Mouse (Mus musculus): Measurements from ENCODE around the gene Catsperz. TPM values are rescaled to one million over a fixed set of nuclear protein-coding genes. Genes with fewer than 3 reads are reported as not detected.
A peak's percentile ranks its signal among the peaks of the same experiment; 100 is the strongest.

Catsperz gene
- total and polyA plus RNA-seq, 2 experiments from 2014 or later, result 2.2 TPM; not detected in 1

DNA sequence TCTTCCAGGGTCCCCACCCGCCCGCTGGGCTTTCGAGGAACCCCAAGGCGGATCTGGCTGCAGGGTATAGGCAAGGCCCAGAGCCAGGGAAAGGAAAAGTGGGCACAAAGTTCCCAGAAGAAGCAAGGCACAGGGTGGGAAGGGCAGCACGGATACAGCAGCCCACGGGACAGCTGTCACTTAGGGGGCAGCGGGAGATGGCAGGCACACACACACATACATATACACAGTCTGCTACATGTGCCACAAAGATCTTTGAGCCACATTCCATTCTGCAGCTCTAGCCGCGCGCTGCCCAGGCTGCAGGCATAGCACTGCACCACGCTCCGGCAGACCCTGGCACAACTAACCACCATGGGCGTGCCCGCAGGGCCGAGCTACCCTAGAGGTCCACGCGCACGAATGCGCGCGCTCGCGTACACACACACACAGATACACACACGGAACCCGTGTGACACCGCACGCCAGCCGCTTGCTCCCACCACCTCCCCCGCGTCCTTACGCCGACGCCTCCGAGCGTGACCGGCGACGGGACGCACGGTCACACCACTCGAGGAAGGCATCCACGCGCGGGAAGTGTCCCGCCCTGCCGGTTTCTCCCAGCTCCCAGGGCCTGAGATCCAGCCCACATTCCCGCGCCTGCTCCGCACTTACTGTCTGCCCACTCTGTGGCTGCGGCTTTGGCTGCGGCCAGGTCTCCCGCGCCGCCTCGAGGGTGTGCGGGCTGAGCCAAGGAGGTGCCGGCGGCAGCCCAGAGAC is 8.4 kb upstream of the Catsperz start:
- 4% methylated on average over 57 of the region's 58 CpGs for WGBS
- peak overlapping the region; percentile 48 for H3K4me3 ChIP-seq (ENCODE audit: low read depth, low read length)
- DNase-seq (ENCODE audit: low spot score), result no peak
- peak; percentile 70 for ATAC-seq (ENCODE audit: insufficient read depth, low read depth)
- peak overlapping the region; percentile 70 for H3K4me2 ChIP-seq (ENCODE audit: low read depth, low read length)
- no peak for TF ChIP-seq CTCF (IDR thresholded peaks at IDR 0.05; ENCODE audit: low read depth)
- TF ChIP-seq EP300 (IDR thresholded peaks at IDR 0.05; ENCODE audit: low read depth), result no peak
- H3K36me3 ChIP-seq (replicated peaks; ENCODE audit: control insufficient read depth, insufficient read depth, low read length), result no peaks in the 10 kb centered on the region
- H3K27me3 ChIP-seq (ENCODE audit: control insufficient read depth, insufficient read depth, low read length), result peaks cover 58% of the 10 kb centered on the region
- H3K9me3 ChIP-seq (replicated peaks; ENCODE audit: control insufficient read depth, low read length), result no peaks in the 10 kb centered on the region
- H3K4me1 ChIP-seq (ENCODE audit: control insufficient read depth, insufficient read depth), result peaks cover 12% of the 10 kb centered on the region
- peak overlapping the region; percentile 55 for H3K9ac ChIP-seq (replicated peaks; ENCODE audit: low read depth, low read length)
- H3K27ac ChIP-seq (ENCODE audit: low read depth), result no peak overlapping the region

DNA sequence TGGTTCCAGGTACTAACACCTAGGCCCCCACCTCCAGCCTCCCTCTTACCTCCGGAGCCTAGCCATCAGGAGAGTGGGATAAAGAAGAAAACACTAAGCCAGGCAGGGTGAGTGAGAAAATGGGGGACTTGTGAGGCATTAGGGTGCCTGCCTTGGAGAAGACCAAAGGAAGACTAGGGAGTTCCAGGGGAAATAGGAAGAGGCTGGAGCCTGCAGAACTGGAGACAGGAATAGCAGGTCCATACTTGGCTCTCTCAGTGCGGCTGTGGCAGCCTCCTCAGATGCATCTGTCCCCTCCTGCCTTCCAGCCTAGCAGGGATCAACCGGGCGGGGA is 7.9 kb upstream of the Catsperz start:
- H3K4me3 ChIP-seq (ENCODE audit: low read depth, low read length), result no peak overlapping the region
- ATAC-seq (ENCODE audit: insufficient read depth, low read depth) (no peak), DNase-seq (ENCODE audit: low spot score) (no peak)
- no peak for TF ChIP-seq CTCF (IDR thresholded peaks at IDR 0.05; ENCODE audit: low read depth)
- no peak for TF ChIP-seq EP300 (IDR thresholded peaks at IDR 0.05; ENCODE audit: low read depth)
- H3K36me3 ChIP-seq (replicated peaks; ENCODE audit: control insufficient read depth, insufficient read depth, low read length), result no peaks in the 10 kb centered on the region
- H3K4me1 ChIP-seq (ENCODE audit: control insufficient read depth, insufficient read depth), result peaks cover 12% of the 10 kb centered on the region
- H3K9ac ChIP-seq (replicated peaks; ENCODE audit: low read depth, low read length), result 0 out of 2 replicates have a peak overlapping the region, but pooled peaks have one; percentile 55
- H3K9me3 ChIP-seq (replicated peaks; ENCODE audit: control insufficient read depth, low read length), result no peaks in the 10 kb centered on the region
- H3K4me2 ChIP-seq (ENCODE audit: low read depth, low read length), result peak overlapping the region; percentile 70
- no peak overlapping the region for H3K27ac ChIP-seq (ENCODE audit: low read depth)
- H3K27me3 ChIP-seq (ENCODE audit: control insufficient read depth, insufficient read depth, low read length), result peaks cover 61% of the 10 kb centered on the region
- 31% methylated on average over 4 of the region's 4 CpGs for WGBS

GRCm38 (mm10) chr19:6932018-6932417 is 6.8 kb upstream of the Catsperz start:
- TF ChIP-seq CTCF (IDR thresholded peaks at IDR 0.05; ENCODE audit: low read depth) (no peak), EP300 (IDR thresholded peaks at IDR 0.05; ENCODE audit: low read depth) (no peak)

GRCm38 (mm10) chr19:6931002-6931401 is 5.8 kb upstream of the Catsperz start:
- Histone ChIP-seq H3K9me3 (replicated peaks; ENCODE audit: control insufficient read depth, low read length) (no peaks in the 10 kb centered on the region), H3K4me3 (ENCODE audit: low read depth, low read length) (no peak overlapping the region), H3K36me3 (replicated peaks; ENCODE audit: control insufficient read depth, insufficient read depth, low read length) (no peaks in the 10 kb centered on the region), H3K4me2 (ENCODE audit: low read depth, low read length) (no peak overlapping the region), H3K4me1 (ENCODE audit: control insufficient read depth, insufficient read depth) (peaks cover 20% of the 10 kb centered on the region), H3K9ac (replicated peaks; ENCODE audit: low read depth, low read length) (no peak overlapping the region), H3K27me3 (ENCODE audit: control insufficient read depth, insufficient read depth, low read length) (peaks cover 79% of the 10 kb centered on the region), H3K27ac (ENCODE audit: low read depth) (no peak overlapping the region)
- TF ChIP-seq CTCF (IDR thresholded peaks at IDR 0.05; ENCODE audit: low read depth) (no peak), EP300 (IDR thresholded peaks at IDR 0.05; ENCODE audit: low read depth) (no peak)
- no peak for DNase-seq (ENCODE audit: low spot score)
- WGBS, result 0% methylated on average over 2 of the region's 2 CpGs
- no peak for ATAC-seq (ENCODE audit: insufficient read depth, low read depth)

More at GRCm38 (mm10) chr19:6932018-6932417, 6.8 kb upstream of the Catsperz start:
- Histone ChIP-seq H3K4me2 (ENCODE audit: low read depth, low read length) (no peak overlapping the region), H3K9ac (replicated peaks; ENCODE audit: low read depth, low read length) (no peak overlapping the region), H3K27ac (ENCODE audit: low read depth) (no peak overlapping the region), H3K4me1 (ENCODE audit: control insufficient read depth, insufficient read depth) (peaks cover 15% of the 10 kb centered on the region), H3K4me3 (ENCODE audit: low read depth, low read length) (no peak overlapping the region), H3K27me3 (ENCODE audit: control insufficient read depth, insufficient read depth, low read length) (peaks cover 72% of the 10 kb centered on the region), H3K9me3 (replicated peaks; ENCODE audit: control insufficient read depth, low read length) (no peaks in the 10 kb centered on the region), H3K36me3 (replicated peaks; ENCODE audit: control insufficient read depth, insufficient read depth, low read length) (no peaks in the 10 kb centered on the region)
- WGBS, result 57% methylated on average over 1 of the region's 1 CpGs
- DNase-seq (ENCODE audit: low spot score), result no peak
- ATAC-seq (ENCODE audit: insufficient read depth, low read depth), result no peak

DNA sequence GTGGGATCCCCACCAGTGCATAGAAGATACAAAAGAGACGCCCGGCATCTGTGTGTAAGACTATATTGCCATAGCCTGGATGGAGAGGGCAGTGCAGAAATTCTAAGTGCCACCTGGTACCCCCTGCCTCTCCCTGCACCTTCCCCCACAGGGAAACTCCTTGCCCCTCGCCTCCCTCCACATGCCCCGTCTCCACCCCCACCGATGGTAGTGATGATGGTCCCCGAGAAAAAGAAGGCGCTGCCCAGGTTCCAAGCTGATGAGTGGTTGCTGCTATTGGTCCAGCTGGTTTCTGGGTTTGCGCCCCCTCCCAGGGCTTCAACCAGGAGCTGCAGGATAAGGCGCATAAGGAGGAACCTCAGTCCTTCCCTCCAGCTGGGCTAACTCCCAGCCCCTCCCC is 2.9 kb upstream of the Catsperz start:
- H3K27ac ChIP-seq (ENCODE audit: low read depth), result no peak overlapping the region
- H3K4me3 ChIP-seq (ENCODE audit: low read depth, low read length), result no peak overlapping the region
- DNase-seq (ENCODE audit: low spot score) (no peak), ATAC-seq (ENCODE audit: insufficient read depth, low read depth) (no peak)
- no peak for TF ChIP-seq CTCF (IDR thresholded peaks at IDR 0.05; ENCODE audit: low read depth)
- no peak for TF ChIP-seq EP300 (IDR thresholded peaks at IDR 0.05; ENCODE audit: low read depth)
- peaks cover 16% of the 10 kb centered on the region for H3K4me1 ChIP-seq (ENCODE audit: control insufficient read depth, insufficient read depth)
- no peaks in the 10 kb centered on the region for H3K36me3 ChIP-seq (replicated peaks; ENCODE audit: control insufficient read depth, insufficient read depth, low read length)
- H3K27me3 ChIP-seq (ENCODE audit: control insufficient read depth, insufficient read depth, low read length), result peaks cover 65% of the 10 kb centered on the region
- no peak overlapping the region for H3K9ac ChIP-seq (replicated peaks; ENCODE audit: low read depth, low read length)
- H3K9me3 ChIP-seq (replicated peaks; ENCODE audit: control insufficient read depth, low read length), result no peaks in the 10 kb centered on the region
- no peak overlapping the region for H3K4me2 ChIP-seq (ENCODE audit: low read depth, low read length)
- 24% methylated on average over 9 of the region's 9 CpGs for WGBS
